Mouse (Mus musculus) stomach, postnatal 0 days (tissue): ENCODE measurements around the gene Rnf10. TPM values are rescaled to one million over a fixed set of nuclear protein-coding genes. Genes with fewer than 3 reads are reported as not detected.

Experiments used
- ATAC-seq: fragments of 200-750 bp; cut with Nextera tagmentation; 2 replicates; pipeline ENCODE4 v1.8.0; 2017; ENCODE audit not compliant: low FRiP score, low TSS enrichment
- DNase-seq: peaks from one replicate; pipeline ENCODE4 v3.0.0-alpha.2; 2016; ENCODE audit warnings: low spot score
- H3K27ac ChIP-seq: fragments of 300-500 bp; sonication (generic); replicated peaks from 2 replicates; pipeline ENCODE4 v1.5.1; 2014; ENCODE audit warnings: mild to moderate bottlenecking, control low read depth
- H3K27me3 ChIP-seq: fragments of 300-500 bp; sonication (generic); 2 replicates; pipeline ENCODE4 v1.6.1; 2014; ENCODE audit warnings: low read length; ENCODE audit not compliant: control insufficient read depth, insufficient read depth
- H3K36me3 ChIP-seq: fragments of 300-500 bp; sonication (generic); 2 replicates; pipeline ENCODE4 v1.6.1; 2014; ENCODE audit warnings: low read length, mixed read lengths; ENCODE audit not compliant: control insufficient read depth, insufficient read depth
- H3K4me1 ChIP-seq: fragments of 300-500 bp; sonication (generic); replicated peaks from 2 replicates; pipeline ENCODE4 v1.6.1; 2014; ENCODE audit warnings: antibody characterized with exemption; ENCODE audit not compliant: control insufficient read depth, insufficient read depth
- H3K4me2 ChIP-seq: fragments of 300-500 bp; sonication (generic); replicated peaks from 2 replicates; pipeline ENCODE4 v1.6.1; 2014; ENCODE audit warnings: low read depth, mild to moderate bottlenecking, control low read depth, moderate library complexity
- H3K4me3 ChIP-seq: fragments of 300-500 bp; sonication (generic); 2 replicates; pipeline ENCODE4 v1.5.1; 2014; ENCODE audit warnings: low read depth, low read length, control low read depth
- H3K9ac ChIP-seq: fragments of 300-500 bp; sonication (generic); 2 replicates; pipeline ENCODE4 v1.6.1; 2014; ENCODE audit warnings: mild to moderate bottlenecking, low read length, control low read depth, mixed read lengths
- H3K9me3 ChIP-seq: fragments of 300-500 bp; sonication (generic); 2 replicates; pipeline ENCODE4 v1.6.1; 2016; ENCODE audit warnings: low read length; ENCODE audit not compliant: control insufficient read depth
- CTCF ChIP-seq: IDR thresholded peaks from 2 replicates; pipeline ENCODE4 v1.5.1; 2016; ENCODE audit warnings: antibody characterized with exemption, low read depth, mild to moderate bottlenecking, moderate library complexity
- EP300 ChIP-seq: optimal IDR thresholded peaks from 2 replicates; pipeline ENCODE3; 2016; ENCODE audit warnings: antibody characterized with exemption
- WGBS: fragments of 180-500 bp; shearing (Covaris S2); extraction: QIAGEN DNeasy Blood & Tissue Kit; methylation state at CpG from one replicate; pipeline ENCODE4 v1.1.7; 2014; 5-methylcytosine and 5-hydroxymethylcytosine counted together
- polyA plus RNA-seq: library from polyadenylated mRNA; unstranded; fragments of >200 nt; fragmentation: Nextera tagmentation; extraction: Ambion mirVana; gene quantifications from 2 replicates; pipeline ENCODE4 v1.2.1, GENCODE M21; 2015

Rnf10 gene
- polyA plus RNA-seq, 1 experiment from 2014 or later: 84.0 TPM

DNA sequence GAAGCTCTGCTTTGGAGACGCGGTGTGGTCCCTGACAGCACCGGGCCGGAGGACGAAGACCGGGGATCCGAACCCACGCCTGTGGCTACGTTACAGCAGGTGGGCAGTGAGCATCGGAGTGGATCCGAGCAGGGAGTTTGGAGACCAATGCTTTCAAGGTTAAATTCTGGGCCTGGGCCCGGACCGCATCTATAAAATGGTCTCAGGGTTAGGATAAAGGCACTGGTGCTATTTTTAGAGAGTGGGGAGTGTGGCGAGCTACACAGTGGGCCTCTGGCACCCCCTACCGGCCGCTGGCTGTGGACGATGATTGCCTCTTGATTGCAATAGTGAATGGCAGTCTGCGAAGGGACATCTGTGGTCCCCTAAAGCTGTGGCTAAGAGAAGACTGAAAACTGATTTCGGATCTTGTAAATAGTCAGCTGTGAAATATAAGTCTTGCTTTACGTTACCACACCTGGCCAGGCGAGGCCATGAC lies 36.9 kb downstream of the Rnf10 start, which contains the start of gene Pop5:
Gene Pop5 (plus strand): TSS at position 51 of the 478 bp plus-strand sequence.
- peak within 1 kb of the TSS; percentile 59 for H3K9ac ChIP-seq
- H3K9me3 ChIP-seq: no peaks in the 10 kb centered on the region
- 0 out of 2 replicates have a peak within 1 kb of the TSS, but pooled peaks have one; percentile 8 for H3K27ac ChIP-seq
- under 1% methylated on average over 21 of the region's 21 CpGs for WGBS
- H3K36me3 ChIP-seq: peaks cover 6% of the 10 kb centered on the region; the same call in 1 of the 2 replicates
- ATAC-seq: peak; percentile 77
- peak within 1 kb of the TSS; percentile 59 for H3K4me3 ChIP-seq
- DNase-seq: peak; percentile 91
- H3K4me2 ChIP-seq: peak within 1 kb of the TSS; percentile 93
- no peaks in the 10 kb centered on the region for H3K27me3 ChIP-seq
- TF ChIP-seq EP300: no peak
- peak; percentile 96 for TF ChIP-seq CTCF
- no peaks in the 10 kb centered on the region for H3K4me1 ChIP-seq

GRCm38 (mm10) chr5:115235323-115235771 lies 37.4 kb downstream of the Rnf10 start:
- H3K4me1 ChIP-seq: no peaks in the 10 kb centered on the region
- peak overlapping the region; percentile 93 for H3K4me2 ChIP-seq
- ATAC-seq (peak; percentile 59), DNase-seq (peak; percentile 54)
- H3K4me3 ChIP-seq: peak overlapping the region; percentile 59
- H3K36me3 ChIP-seq: peaks cover 4% of the 10 kb centered on the region; the same call in 1 of the 2 replicates
- H3K9ac ChIP-seq: peak overlapping the region; percentile 59
- H3K27ac ChIP-seq: 0 out of 2 replicates have a peak overlapping the region, but pooled peaks have one; percentile 8
- H3K9me3 ChIP-seq: no peaks in the 10 kb centered on the region
- H3K27me3 ChIP-seq: no peaks in the 10 kb centered on the region
- no peak for TF ChIP-seq CTCF
- TF ChIP-seq EP300: no peak
- WGBS: under 1% methylated on average over 45 of the region's 45 CpGs

DNA sequence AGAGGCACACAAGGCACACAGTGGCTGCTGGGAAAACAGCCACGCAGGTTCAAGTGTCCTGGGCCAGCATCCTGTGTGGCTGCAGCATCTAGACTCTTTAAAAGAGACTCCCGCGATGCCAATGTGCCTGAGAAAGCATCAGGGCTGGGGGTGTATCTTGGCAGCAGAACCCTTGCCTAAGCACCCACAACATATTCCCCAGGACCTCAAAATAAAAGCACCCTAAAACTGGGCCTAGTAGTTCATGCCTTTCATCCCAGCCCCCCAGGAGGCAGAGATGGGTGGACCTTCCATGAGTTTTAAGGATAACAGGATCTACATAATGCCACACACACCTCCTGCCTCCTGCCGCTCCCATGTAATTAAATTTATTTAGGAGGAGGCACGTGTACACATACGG lies 38.2 kb downstream of the Rnf10 start:
- ATAC-seq: no peak
- no peak for DNase-seq
- Histone ChIP-seq H3K4me1 (no peaks in the 10 kb centered on the region), H3K9me3 (no peaks in the 10 kb centered on the region), H3K4me3 (no peak overlapping the region), H3K4me2 (no peak overlapping the region), H3K27ac (no peak overlapping the region), H3K27me3 (no peaks in the 10 kb centered on the region), H3K9ac (no peak overlapping the region), H3K36me3 (no peaks in the 10 kb centered on the region)
- no peak for TF ChIP-seq CTCF
- no peak for TF ChIP-seq EP300
- 64% methylated on average over 6 of the region's 6 CpGs for WGBS

DNA sequence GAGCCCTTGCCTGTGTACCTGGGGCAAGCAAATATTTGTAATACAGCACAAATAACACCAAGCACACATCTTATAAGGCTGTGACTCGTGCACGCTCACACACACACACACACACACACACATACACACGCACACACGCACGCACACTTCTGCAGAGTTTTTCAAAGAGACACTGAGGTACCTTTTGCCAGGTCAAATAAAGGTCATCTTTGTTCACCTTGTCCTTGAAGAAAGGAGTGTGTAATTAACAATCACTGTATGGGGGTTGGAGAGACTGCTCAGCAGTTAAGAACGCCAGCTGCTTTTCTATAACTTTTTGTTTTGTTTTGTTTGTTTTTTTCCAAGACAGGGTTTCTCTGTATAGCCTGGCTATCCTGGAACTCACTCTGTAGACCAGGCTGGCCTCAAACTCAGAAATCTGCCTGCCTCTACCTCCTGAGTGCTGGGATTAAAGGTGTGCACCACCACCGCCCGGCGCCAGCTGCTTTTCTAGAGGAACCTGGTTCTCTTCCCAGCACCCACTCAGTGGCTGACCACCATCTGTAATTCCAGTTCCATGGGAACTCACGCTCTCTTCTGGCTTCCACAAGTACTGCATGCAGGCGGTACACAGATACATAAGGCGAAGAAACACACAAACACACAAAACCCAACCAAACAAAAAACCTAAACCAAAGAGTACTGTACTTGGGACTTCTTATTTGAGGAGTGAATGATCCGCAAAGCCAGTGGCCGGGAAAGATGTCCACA lies 39.5 kb downstream of the Rnf10 start:
- Histone ChIP-seq H3K9ac (no peak overlapping the region), H3K36me3 (no peaks in the 10 kb centered on the region), H3K27me3 (no peaks in the 10 kb centered on the region), H3K4me1 (no peaks in the 10 kb centered on the region), H3K9me3 (no peaks in the 10 kb centered on the region), H3K4me2 (no peak overlapping the region), H3K4me3 (no peak overlapping the region), H3K27ac (no peak overlapping the region)
- ATAC-seq: no peak
- 85% methylated on average over 14 of the region's 14 CpGs for WGBS
- TF ChIP-seq CTCF (no peak), EP300 (no peak)
- no peak for DNase-seq

- TF ChIP-seq CTCF (no peak), EP300 (no peak)
- DNase-seq (no peak), ATAC-seq (no peak)
- WGBS: 52% methylated on average over 6 of the region's 6 CpGs
- H3K27me3 ChIP-seq: no peaks in the 10 kb centered on the region
- H3K4me2 ChIP-seq: no peak overlapping the region
- no peak overlapping the region for H3K4me3 ChIP-seq
- H3K9me3 ChIP-seq: no peaks in the 10 kb centered on the region
- no peak overlapping the region for H3K9ac ChIP-seq
- no peaks in the 10 kb centered on the region for H3K4me1 ChIP-seq
- H3K36me3 ChIP-seq: no peaks in the 10 kb centered on the region
- H3K27ac ChIP-seq: no peak overlapping the region
Observed at GRCm38 (mm10) chr5:115232516-115232915, 40.2 kb downstream of the Rnf10 start.

- Histone ChIP-seq H3K9ac (no peak overlapping the region), H3K4me2 (no peak overlapping the region), H3K36me3 (no peaks in the 10 kb centered on the region), H3K4me3 (no peak overlapping the region), H3K4me1 (no peaks in the 10 kb centered on the region), H3K27ac (no peak overlapping the region), H3K27me3 (no peaks in the 10 kb centered on the region), H3K9me3 (no peaks in the 10 kb centered on the region)
- no peak for ATAC-seq
- no peak for DNase-seq
- 34% methylated on average over 16 of the region's 16 CpGs for WGBS
- no peak for TF ChIP-seq CTCF
- TF ChIP-seq EP300: no peak
Observed at GRCm38 (mm10) chr5:115231552-115232120, 41.1 kb downstream of the Rnf10 start.
